Mouse (Mus musculus) T-cell, adult 2 months (primary cell): Measurements from ENCODE around the gene Nmur1.

Experiments used
- DNase-seq: peaks from one replicate; pipeline ENCODE4 v3.0.0; 2022; ENCODE audit warnings: low spot score

The Nmur1 gene

DNA sequence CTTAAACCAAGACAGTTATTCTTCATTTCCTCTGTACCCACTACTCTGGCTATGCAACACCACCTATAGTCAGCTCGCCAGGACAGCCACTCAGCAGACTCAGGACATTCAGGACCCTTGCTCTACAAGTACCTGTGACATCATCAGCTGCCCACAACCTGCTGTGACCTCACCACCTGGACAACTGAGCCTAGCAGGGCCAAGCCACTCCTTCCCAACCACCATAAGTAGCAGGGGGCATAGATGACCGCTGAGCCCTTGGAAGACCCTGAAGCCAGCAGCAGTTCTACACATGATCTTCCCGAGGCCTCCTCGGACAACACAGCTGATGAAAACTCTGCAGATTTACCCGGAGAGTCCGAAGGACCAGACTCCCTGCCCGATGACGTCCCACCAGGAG, at the start of gene Nmur1, which contains the start of gene Tex44:
Gene Nmur1, minus strand, starts transcription at position 101 of the 400 bp plus-strand sequence.
Gene Tex44, plus strand, starts transcription at position 202 of the 400 bp plus-strand sequence.
- DNase-seq = no peak

DNA sequence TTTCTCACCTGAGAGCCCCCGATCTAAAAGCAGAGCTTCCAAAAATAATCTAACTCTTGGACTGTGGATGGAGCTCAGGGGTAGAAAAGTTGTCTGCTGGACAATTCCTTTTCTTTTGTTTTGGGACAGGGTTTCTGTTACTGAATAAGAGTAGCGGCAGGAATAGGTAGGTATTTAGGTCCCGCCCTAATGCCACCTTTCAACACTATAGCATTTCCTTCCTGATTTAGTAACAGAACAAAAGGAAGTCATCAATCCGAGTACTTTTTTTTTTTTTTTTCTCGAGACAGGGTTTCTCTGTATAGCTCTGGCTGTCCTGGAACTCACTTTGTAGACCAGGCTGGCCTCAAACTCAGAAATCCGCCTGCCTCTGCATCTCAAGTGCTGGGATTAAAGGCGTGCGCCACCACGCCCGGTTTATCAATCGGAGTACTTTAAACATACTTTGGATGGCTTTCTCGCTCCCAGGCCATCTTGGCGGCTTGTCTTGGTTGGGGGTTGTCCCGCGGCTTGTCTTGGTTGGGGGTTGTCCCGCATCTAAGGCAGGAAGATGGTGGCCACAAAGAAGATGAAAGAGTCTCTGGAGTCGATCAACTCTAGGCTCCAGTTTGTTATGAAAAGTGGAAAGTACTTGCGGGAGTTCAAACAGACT, 47.2 kb upstream of the Nmur1 start:
- no peak for DNase-seq

DNA sequence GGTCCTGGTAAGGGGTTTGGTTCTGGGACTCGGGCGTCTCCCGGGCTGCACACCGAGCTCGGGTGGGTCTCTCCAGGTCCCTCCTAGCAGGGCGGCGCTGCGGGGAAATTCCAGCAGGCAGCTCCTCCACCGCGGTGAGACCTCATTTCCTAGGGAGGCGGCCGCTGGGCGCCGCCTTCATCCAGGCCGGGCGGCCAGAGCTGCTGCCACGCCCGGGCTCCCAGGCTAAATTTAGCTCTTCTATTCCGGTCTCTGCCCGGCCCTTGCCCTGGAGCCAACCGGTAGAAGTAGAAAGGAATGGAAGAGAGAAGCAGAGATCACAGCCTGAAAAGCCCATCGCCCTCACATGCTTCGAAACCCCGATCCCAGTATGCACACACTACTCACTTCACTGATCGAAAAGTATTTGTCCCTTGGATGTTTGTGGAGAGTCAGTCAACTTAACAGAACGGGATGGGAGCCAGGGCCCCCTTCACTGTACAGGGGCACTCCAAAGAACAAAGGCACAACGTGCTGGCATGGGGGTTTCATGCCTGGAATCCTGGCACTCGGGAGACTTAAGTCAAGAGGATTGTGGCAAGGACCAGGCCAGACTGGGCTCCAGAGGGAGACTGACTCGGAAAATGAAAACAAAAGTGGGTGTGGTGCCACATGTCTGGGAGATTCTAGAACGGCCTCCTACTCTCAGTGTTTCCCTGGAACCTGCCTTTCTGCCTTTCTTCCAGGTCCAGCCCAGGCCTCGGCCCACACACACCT, 46.3 kb upstream of the Nmur1 start:
- DNase-seq = no peak

DNA sequence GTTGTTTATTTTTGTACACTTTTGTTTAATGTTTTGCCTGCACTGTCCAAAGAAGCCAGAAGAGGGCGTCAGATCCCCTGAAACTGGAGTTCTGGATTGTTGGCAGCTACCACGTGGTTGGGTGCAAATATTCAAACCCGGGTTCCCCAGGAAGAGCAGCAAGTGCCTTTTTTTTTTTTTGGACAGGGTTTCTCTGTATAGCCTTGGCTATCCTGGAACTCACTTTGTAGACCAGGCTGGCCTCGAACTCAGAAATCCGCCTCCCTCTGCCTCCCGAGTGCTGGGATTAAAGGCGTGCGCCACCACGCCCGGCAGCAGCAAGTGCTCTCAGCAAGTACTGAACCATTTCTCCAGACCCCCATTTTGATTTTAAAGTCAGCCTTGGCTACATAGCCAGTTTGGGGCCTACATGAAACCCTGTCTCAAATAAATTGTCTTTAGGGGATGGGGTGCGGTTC, 45.5 kb upstream of the Nmur1 start:
- peak; percentile 27 for DNase-seq

DNA sequence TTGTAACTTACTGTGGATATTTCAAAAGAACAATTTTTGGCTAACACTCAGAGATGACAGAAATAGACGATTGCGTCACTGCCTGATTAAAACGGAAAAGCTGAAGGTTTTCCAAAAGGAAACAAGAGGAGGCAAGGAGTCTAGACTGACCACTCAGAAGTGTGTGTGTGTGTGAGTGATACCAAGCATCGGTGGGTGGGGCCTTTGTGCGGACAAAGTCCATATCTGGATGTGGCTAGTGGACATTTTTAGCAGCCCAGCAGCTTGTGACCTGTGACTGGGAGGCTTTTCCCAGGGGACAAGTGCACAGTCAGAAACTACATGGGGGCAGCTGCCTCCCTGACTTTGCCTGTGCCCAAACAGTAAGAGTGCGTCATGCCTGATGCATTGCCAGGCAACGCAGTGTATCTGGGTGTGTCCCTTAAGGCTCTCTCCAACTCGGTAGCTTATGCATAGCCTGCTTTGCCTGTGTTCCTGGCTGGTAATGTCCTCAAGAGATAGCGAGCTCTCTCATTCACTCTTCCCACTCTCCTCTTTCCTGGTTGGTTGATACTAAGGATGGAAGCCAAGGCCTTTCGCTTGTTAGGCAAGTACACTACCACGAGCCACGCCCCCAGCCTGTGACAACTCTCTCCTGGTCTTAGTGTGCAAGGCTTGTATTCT, 44.6 kb upstream of the Nmur1 start:
- no peak for DNase-seq

DNA sequence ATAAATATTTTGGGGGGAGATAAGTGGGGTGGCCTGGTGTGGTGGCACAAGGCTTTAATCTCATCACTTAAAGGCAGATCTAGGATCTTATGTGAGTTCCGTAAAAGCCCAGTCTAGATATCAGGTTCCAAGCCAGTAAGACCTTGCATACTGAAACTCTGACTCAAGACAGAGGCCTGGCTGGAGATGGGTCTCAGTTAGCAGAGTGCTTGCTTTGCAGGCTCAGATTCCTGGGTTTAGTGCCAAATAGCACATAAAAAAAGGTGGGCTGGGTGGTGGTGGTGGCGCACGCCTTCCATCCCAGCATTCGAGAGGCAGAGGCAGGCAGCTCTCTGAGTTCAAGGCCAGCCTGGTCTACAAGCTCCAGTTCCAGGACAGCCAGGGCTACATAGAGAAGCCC, 43.8 kb upstream of the Nmur1 start:
- no peak for DNase-seq

DNA sequence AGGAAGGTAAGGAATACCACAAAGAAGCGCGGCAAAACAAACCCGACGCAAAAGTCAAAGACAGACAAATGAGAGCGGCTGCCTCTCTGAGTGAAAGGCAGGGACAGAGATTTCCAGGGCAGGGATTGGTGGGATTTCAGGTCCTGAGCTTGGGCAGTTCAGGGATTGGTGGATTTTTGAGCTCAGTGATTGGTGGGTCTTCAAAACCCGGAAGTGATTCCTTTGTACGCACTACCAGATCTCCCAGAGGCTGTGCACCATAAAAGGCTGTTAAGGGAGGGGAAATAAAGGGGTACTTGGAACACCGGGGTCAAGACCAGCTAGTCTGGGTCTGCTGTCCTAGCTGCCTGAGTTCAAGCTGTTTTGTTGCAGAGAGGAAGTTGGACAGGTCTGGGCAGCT, 41.4 kb upstream of the Nmur1 start:
- no peak for DNase-seq

DNA sequence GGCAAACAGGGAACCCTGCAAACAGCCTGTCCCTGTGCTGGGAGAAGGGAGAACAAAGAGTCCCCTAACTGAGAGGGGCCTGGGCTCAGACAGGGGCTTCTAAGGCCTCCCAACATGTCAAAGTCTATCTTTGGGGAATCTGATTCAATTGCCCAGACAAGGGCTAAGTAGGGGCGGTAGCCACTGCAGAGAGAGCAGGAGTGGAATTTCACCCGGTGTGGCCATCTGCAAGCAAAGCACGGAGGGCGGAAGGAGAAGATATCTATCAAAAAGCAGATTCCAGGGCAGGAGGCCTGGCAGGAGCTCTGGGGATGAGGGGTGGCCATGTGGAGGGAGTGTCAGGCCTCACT, 38.8 kb upstream of the Nmur1 start:
- DNase-seq = no peak

DNA sequence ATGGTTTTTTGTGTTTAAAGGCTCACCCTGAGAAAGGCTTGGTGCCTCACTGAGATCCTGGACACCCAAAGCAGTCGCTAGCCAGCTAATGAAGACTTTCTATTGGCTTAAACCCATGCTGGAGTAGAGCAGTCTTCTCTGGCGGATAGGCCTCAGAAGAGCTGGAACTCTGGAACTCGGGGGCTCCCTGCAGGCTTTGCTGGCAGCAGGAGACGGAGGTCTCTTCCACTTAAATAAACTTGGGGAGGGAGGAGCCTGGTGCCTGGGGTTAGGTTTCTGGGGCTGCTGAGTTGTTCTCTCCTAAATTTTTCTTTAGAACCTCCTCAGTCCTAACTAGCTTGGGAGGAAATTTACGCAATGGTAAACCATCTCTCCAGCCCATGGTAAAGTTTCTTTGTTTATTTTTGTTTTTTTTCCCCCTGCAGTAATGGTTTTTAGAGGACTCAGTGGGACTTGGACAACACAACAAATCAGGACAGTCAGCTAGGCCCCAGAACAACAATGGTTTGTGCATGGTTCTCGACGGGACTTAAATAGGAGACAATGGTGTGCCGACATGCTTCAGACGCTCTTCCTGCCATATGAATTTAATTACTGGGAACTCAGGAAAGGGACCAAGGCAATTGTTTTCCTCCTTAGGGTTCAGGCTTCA, 38.3 kb upstream of the Nmur1 start:
- no peak for DNase-seq

DNA sequence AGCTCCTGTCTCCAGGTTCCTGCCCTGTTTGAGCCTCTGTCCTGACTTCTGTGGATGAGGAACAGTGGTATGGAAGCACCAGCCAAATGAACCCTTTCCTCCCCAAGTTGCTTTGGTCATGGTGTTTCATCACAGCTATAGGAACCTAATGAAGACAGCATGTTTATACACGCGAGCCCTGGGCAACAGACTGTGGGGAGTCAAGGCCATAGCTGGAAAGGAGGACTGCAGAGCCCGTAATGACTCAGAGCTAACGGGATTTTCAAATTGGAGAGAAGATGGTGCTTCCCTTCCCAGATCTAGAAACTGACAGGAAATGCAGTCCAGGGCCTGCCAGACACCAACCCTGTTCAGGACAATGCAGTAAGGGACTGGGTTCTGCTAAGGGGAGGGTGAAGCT, 33.3 kb upstream of the Nmur1 start:
- no peak for DNase-seq

DNA sequence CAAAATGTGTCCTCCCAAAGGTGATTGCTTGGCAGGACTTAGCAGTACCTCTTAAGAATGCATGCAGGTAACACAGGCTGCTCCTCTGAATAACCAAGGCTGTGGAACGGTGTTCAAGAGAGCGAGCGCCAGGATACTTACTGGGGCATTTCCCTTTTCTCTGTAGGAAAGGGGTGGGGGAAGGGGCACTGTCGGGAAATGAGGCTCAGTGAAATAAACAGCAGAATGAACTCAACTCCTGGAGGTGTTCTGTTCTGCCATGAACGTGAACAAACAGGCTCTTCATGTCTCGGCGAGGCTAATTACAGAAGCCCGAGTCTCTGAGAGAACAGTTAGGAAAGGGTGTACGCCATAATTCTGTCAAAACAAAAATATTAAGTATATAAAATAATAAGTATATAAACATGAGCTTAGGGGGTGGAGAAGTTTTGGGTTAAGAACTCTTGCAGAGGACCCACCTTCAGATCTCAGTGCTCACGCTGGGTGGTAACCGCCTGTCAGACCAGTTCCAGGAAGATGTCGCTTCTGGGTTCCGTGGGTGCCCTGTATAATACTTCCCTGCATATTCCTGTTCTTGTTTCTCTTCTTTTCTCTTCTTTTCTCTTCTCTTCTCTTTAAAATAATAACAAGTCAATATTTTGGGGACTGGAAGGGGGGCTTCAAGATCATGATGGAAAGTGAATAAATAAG, 31.0 kb upstream of the Nmur1 start:
- DNase-seq = no peak

DNA sequence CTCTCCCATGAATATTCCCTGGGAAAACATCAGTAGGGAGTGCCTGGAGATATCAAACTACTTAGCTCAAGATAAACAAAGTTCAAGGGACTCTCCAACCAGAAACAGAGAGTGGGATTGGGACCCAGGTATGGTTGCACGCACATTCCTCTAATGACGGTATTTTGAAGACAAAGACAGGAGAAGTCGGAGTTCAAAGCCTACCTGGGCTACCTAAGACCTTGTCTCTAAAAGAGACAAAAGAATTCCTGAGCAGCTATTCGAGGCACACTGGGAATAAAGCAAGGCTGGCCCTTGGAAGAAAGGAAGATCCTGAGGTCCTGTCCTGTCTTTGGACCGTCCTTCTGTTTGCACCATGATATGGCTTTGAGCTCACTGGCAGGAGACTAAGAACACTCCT, 26.7 kb upstream of the Nmur1 start:
- no peak for DNase-seq

DNA sequence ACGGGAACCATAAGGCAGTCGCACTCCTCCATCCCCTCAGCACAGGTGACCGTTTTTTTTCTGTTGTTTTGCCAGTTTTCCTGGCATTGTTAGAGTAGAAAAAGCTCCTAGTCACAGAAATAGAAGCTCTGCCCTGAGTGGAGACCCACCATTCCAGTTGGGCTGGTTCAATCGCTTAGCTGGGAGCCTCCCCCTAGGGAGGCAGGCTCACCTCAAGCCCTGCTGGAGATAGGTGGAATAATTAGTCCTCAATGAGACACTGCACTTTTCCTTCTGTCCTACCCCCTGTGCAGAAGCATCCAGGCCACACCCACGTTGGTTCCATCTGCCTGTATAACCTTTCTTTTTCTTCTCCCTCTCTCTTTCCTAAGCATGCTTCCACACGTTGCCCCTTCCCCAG, 23.9 kb upstream of the Nmur1 start:
- no peak for DNase-seq

DNA sequence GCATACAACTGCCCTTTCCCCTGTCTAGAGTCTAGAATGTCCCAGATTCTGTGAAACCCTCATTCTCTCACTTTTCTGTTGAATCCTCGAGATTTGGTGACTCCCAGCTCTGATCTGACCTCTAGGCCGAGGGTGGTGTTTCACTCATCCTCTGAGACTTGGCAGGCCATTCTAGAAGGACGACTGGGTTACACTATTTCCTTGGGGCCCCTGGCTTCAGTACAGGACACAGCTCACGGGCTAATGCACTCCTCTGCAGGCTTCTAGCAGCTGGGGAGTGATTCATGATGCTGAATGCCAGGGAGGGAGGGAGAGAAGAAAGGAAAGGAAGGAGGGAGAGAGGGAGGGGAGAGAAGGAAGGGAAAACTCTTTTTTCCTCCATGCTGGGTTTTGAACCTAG, 22.2 kb upstream of the Nmur1 start:
- no peak for DNase-seq

DNA sequence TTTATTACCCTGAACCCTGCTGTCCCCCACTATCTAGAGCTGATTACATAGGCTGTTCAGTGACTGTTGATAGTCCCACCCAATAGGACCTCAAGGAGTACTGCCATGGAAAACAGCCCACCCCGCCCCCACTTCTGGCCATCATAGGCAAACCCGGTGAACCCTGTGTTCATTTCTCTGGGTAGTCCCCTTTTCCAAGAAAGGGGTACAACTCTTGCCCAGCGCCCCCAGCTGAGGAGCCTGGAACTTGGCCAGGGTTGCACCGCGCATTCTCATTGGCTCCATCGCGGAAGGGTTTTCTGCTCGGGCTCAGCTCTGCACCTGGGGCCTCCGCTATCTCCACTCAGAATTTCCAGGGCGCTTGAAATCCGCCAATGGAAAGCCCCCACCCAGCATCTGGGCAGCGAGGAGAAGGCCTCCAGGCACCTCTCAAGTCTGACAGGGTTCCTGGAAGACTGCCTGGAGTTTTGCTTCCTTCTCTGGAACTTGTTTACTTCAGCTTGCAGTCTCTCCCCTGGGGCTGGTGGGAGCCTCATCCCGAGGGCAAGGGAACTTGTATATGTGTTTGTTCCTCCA, 21.7 kb upstream of the Nmur1 start:
- DNase-seq = no peak

DNA sequence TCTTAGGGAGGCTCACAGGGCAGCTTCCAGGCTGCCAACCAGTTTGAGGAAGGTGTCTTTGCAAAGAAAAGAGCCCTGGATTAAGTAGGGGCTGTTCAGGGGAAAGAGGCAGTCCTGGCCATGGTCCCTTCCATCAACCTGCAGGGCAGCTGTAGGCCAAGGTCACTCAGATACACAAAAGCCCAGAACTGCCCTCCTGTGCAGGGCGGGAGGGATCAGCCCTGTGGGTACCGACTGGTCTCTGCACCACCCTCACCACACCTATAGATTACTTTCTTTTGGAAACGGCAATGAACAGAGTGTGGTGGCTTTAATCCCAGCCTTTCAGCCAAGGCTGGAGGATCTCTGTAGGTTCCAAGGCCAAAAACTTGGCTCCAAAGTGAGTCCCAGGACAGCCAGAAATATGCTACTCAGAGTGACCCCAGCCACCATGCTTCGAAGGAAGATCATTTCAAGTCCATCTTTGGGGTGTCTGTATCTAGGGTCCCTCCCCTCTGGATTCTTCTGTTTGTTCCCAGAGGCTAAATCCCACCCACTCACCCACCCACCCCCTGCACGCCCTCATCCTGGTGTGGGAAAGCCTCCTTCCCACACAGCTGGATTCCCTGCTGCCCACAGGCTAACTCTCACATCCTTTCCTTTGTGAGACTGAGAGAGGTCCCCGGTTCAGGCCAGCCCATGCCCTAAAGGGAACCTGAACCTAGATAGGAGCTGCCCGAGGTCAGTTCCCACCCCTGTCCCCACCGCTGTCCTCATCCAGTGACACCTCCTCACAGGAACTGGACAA, 17.6 kb upstream of the Nmur1 start:
- no peak for DNase-seq

DNA sequence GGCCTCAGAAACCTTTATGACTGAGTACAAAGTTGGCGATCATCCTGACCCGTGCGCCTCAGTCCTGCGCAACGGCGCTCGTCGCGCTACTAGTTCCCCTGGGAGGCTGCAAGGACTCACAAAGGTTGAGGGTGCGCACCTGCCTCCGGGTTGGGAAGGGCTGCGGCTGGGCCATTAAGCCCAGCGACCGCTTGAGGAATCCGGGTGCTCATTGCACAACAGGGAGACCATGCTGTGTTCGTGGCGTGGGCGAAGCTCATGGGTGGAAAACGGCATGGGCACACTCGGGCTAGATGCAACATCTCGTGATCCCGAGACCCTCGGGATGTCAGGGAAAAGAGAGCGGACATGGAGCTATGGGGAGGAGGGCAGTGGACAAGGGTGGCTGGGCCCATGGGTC, 16.8 kb upstream of the Nmur1 start:
- DNase-seq = no peak

DNA sequence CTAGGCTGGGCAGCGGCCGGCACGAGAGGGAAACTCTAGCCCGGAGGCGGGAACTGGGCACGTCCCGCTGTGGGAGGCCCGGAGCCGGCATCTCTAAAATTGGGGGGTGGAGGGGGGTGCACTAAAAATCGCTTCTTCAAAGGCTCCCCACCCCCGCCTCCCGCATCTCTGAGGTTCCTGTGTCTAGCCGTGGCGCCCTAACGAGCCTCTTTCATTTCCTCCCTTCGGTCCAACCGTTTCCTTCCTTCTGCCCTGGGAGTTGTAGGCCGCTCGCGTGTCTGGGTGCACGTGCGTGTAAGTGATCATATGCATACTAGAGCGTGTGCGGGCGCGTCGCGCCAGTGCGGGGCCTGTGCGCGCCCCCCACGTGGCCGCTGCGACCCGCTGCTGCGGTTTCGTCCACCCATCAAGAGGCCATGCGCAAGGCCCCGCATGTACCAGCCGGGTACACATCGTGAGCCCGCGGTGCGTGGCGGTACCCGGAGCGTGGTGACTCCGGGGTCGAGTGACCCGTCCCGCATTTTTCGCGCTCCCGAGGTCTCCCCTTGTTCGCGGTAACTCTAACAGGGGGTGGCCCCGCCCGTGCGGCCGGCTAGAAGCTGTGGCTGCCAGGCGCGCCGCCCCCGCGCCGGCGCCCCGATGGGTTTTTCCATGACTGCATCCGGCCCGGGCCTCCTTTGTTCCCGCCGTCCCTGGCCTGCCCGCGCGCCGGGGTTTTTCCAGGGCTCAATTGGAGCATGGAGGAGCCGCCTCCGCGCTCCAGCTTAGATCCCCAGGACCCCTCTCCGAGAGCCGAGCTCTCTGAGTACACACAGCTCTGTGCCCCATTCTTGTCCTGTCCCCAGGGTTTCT, 16.2 kb upstream of the Nmur1 start:
- peak; percentile 75 for DNase-seq

DNA sequence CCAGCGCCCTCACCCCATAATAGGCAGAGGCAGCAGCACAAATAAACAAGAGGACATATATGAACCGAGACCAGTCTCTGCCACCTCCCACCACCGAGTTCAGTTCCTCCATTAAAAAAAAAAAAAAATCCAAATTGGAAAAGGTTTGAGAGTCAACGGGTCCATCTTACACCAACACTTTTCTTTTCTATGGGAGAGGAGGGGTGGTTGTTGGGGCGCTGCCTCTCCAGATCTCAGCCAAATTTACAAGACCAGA, 15.6 kb upstream of the Nmur1 start:
- DNase-seq = no peak
